Mouse (Mus musculus): ENCODE measurements at regions not wholly inside any gene's neighbourhood (a gene's known extent, or its start where the extent isn't known, plus 50 kb on each side); places are given as distances from the start of the nearest gene placed in this dataset.
A peak's percentile ranks its signal among the peaks of the same experiment; 100 is the strongest.

DNA sequence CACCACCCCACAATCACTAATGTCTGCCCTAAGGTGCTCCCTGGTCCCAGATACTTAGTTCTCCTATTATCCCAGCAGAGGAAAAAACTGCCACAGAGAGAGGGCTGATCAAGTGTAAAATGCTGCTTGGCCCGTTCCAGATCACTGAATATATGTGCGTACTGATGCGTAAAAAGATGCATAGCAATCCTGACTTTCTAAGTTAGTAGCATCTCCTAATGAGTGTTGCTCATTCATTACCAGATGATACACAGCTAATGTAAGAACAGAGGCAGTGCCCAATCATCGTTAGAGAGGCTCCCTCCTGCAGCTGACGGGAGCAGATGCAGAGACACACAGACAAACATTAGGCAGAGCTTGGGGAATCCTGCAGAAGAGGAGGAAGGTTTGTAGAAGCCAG is 177.6 kb upstream of the Tcf21 start:
- Histone ChIP-seq H3K36me3 (no peaks in the 10 kb centered on the region), H3K27me3 (no peaks in the 10 kb centered on the region)
- ATAC-seq (ENCODE audit: low read depth), result no peak

DNA sequence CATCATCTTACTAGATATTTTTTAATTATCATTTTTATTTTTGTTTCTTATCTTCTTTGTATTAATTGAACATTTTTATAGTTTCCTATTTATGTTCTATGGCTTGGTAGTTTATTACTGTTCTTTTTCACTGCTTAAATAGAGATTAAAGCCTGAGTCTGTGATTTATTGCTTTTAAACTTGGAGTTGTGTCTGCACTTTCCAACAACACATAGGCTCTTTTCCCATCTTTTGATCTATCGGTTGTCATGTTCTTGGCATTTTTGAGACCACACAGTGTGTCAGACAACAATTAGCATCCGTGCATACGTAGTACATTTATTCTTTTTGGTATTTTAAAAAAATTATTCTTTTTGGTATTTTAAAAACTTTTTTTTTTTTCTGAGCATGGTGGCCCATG is 173.2 kb upstream of the Tcf21 start:
- Histone ChIP-seq H3K4me1 (replicated peaks) (no peaks in the 10 kb centered on the region), H3K27me3 (no peaks in the 10 kb centered on the region), H3K36me3 (no peaks in the 10 kb centered on the region), H3K9ac (no peak overlapping the region), H3K4me3 (replicated peaks) (no peak overlapping the region), H3K27ac (no peak overlapping the region), H3K4me2 (no peak overlapping the region), H3K9me3 (replicated peaks) (no peaks in the 10 kb centered on the region)
- no peak for DNase-seq
- ATAC-seq (ENCODE audit: low read depth), result no peak
- 73% methylated on average over 3 of the region's 3 CpGs for WGBS (ENCODE audit: insufficient replicate concordance)

More for the DNA sequence above, 177.6 kb upstream of the Tcf21 start:
- no peak for DNase-seq
- Histone ChIP-seq H3K4me2 (no peak overlapping the region), H3K9ac (no peak overlapping the region), H3K4me1 (replicated peaks) (no peaks in the 10 kb centered on the region), H3K27ac (no peak overlapping the region), H3K4me3 (replicated peaks) (no peak overlapping the region), H3K9me3 (replicated peaks) (no peaks in the 10 kb centered on the region)
- WGBS (ENCODE audit: insufficient replicate concordance), result 83% methylated on average over 5 of the region's 5 CpGs

DNA sequence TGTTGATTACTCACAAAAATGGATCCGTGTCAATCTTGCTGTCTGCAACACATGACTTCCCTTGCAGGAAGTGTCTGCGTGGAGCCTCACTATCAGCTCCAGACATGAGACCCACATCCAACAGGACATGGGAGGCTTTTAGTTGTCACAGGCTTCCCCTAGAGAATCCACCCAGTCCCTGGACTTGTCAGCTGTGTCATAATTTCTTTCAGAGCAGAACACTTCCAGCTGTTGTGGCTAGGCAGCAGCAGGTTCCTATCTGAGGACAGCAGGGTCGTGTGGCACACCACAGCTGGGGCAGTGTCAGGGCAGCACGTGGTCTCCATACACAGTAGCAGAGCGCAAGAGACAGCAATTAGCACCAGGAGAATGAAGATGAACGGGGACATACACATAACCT is 161.8 kb upstream of the Tcf21 start:
- DNase-seq (no peak), ATAC-seq (ENCODE audit: low read depth) (peak; percentile 41; the same call in 1 of the 2 replicates)
- H3K36me3 ChIP-seq, result no peaks in the 10 kb centered on the region
- no peaks in the 10 kb centered on the region for H3K4me1 ChIP-seq (replicated peaks)
- WGBS (ENCODE audit: insufficient replicate concordance), result 15% methylated on average over 6 of the region's 6 CpGs
- H3K27me3 ChIP-seq, result no peaks in the 10 kb centered on the region
- no peak overlapping the region for H3K4me3 ChIP-seq (replicated peaks)
- H3K9ac ChIP-seq, result no peak overlapping the region
- H3K4me2 ChIP-seq, result no peak overlapping the region
- no peak overlapping the region for H3K27ac ChIP-seq
- H3K9me3 ChIP-seq (replicated peaks), result no peaks in the 10 kb centered on the region

DNA sequence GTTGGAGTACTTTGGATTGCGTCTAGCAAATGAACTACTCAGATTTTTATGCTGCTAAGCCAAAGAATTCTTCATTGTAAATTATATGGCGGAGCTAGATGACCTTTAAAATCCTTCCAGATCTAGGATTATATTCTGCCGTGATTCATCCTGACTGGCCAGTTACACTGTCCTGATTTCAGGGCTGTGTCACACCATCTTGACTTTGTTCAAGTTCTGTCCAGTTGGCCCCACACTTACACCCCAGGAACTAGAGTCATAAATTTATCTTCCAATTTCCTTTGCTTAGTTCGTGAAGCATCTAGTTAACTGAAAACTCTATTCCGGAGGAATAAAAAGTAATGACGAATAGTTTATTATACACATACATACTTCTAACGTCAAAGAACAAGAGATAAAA is 158.5 kb upstream of the Tcf21 start:
- Histone ChIP-seq H3K9ac (no peak overlapping the region), H3K9me3 (replicated peaks) (no peaks in the 10 kb centered on the region), H3K4me3 (replicated peaks) (no peak overlapping the region), H3K36me3 (no peaks in the 10 kb centered on the region), H3K27me3 (no peaks in the 10 kb centered on the region), H3K4me1 (replicated peaks) (no peaks in the 10 kb centered on the region), H3K27ac (no peak overlapping the region), H3K4me2 (no peak overlapping the region)
- DNase-seq (no peak), ATAC-seq (ENCODE audit: low read depth) (no peak)
- 72% methylated on average over 7 of the region's 7 CpGs for WGBS (ENCODE audit: insufficient replicate concordance)

DNA sequence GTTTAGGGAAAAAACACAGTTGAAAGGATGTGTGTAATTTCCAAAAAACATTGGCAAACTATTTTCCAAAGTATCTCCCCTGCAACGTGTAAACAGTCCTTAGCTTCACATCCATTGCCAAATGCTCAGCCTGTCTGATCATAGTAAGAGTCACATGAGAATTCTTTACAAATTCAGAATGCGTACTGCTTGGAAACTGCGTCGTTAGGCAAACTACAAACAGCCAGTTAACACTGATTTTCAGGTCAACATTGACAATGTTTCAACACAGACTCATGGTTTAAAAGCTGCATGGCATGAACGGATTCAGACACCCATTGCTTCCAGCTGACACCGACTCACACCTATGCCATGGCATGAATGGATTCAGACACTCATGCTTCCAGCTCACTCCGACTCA is 137.0 kb upstream of the Tcf21 start:
- no peak for ATAC-seq (ENCODE audit: low read depth)
- WGBS (ENCODE audit: insufficient replicate concordance), result 60% methylated on average over 7 of the region's 7 CpGs

DNA sequence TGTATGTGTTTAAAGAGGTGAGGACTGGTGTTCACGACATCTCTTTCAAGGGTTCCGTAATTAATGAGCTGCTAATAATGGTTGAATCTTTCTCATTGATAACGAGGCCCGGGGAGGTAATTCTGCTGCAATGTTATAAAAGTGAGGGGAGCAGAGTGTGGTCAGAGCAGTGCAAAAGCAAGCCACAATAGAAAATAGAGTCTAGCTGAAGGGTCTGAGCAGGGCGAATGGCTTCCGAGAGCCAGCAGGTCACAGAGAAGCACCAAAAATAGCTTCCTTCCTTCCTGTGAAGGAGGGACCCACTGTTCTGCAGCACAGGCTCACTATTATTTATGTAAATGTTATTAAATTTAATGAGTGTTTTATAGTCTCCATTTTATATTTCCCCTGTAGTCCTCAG is 133.3 kb upstream of the Tcf21 start:
- no peaks in the 10 kb centered on the region for H3K27me3 ChIP-seq
- no peaks in the 10 kb centered on the region for H3K9me3 ChIP-seq (replicated peaks)
- H3K4me2 ChIP-seq, result no peak overlapping the region
- ATAC-seq (ENCODE audit: low read depth) (no peak), DNase-seq (no peak)
- 61% methylated on average over 6 of the region's 6 CpGs for WGBS (ENCODE audit: insufficient replicate concordance)
- H3K9ac ChIP-seq, result no peak overlapping the region
- H3K4me3 ChIP-seq (replicated peaks), result no peak overlapping the region
- no peaks in the 10 kb centered on the region for H3K36me3 ChIP-seq
- H3K27ac ChIP-seq, result no peak overlapping the region
- no peaks in the 10 kb centered on the region for H3K4me1 ChIP-seq (replicated peaks)

More for the DNA sequence above, 137.0 kb upstream of the Tcf21 start:
- no peak overlapping the region for H3K9ac ChIP-seq
- no peak overlapping the region for H3K4me2 ChIP-seq
- H3K9me3 ChIP-seq (replicated peaks), result no peaks in the 10 kb centered on the region
- H3K27me3 ChIP-seq, result no peaks in the 10 kb centered on the region
- no peak overlapping the region for H3K27ac ChIP-seq
- no peaks in the 10 kb centered on the region for H3K4me1 ChIP-seq (replicated peaks)
- no peak overlapping the region for H3K4me3 ChIP-seq (replicated peaks)
- H3K36me3 ChIP-seq, result no peaks in the 10 kb centered on the region
- no peak for DNase-seq

DNA sequence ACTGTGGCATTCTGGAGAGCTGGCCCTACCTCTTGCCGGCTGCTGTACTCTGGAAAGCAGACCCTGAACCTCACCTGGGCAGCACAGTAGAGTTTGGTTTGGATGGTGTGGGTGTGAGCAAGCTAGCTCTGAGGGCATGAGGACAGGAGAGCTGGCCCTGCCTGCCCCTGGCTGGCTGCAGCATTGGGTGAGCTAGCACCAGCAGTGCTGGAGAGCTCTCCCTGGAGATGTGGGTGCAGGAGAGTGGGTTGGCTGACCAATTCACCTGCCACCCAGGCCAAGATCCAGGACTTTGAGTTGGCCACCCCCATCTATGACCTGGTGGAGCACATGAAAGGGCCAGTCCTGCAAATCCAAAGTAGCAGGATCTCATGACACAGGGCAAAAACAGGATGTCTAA is 124.3 kb upstream of the Tcf21 start:
- Histone ChIP-seq H3K27ac (no peak overlapping the region), H3K36me3 (no peaks in the 10 kb centered on the region), H3K4me1 (replicated peaks) (no peaks in the 10 kb centered on the region), H3K4me2 (no peak overlapping the region), H3K9ac (no peak overlapping the region), H3K27me3 (no peaks in the 10 kb centered on the region), H3K9me3 (replicated peaks) (no peaks in the 10 kb centered on the region), H3K4me3 (replicated peaks) (no peak overlapping the region)
- whole genome bisulfite sequencing (ENCODE audit: insufficient replicate concordance), result 67% methylated on average over 1 of the region's 1 CpGs
- ATAC-seq (ENCODE audit: low read depth), result no peak
- DNase-seq, result no peak

DNA sequence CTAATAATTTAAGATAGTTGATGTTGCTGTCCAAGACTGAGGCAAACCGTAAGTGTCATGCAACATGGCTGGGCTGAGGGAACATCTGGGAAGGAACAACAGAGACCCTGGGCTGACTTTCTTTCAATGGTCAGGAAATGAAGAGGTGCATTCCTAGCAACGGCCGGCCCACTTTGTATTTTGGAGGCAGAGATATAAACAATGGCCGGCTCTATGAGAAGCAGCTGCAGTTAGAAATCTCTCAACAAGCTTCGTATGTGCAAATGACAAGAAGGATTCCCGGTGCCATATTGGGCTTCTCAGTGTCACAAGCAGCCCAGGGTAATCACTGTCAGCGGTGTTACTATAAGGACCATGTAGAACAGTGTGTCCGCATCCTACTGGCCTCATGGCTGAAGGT is 108.0 kb upstream of the Tcf21 start:
- H3K4me2 ChIP-seq, result no peak overlapping the region
- H3K9ac ChIP-seq, result no peak overlapping the region
- no peak overlapping the region for H3K27ac ChIP-seq
- H3K4me3 ChIP-seq (replicated peaks), result no peak overlapping the region
- no peaks in the 10 kb centered on the region for H3K27me3 ChIP-seq
- H3K36me3 ChIP-seq, result no peaks in the 10 kb centered on the region
- H3K4me1 ChIP-seq (replicated peaks), result no peaks in the 10 kb centered on the region
- DNase-seq (no peak), ATAC-seq (ENCODE audit: low read depth) (no peak)
- WGBS (ENCODE audit: insufficient replicate concordance), result 71% methylated on average over 8 of the region's 8 CpGs
- H3K9me3 ChIP-seq (replicated peaks), result no peaks in the 10 kb centered on the region

DNA sequence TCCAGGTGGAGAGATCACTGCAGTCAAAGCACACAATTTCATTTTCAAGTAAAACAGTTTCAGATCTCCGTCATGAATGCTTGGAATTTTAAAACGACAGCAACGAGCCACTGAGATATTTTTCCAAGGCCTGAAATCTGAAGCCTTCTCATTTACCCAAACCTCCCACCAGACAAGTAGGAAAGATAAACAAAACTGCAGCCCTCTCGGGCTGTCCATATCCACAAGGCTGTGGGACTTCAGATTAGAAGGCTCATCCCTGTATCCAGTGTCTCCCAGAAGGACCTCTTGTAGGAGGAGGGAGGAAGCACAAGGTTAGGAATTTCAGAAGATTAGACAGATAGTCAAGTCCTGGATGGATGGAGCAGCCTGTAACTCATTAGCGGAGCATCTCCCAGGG is 106.1 kb upstream of the Tcf21 start:
- Histone ChIP-seq H3K4me1 (replicated peaks) (no peaks in the 10 kb centered on the region), H3K4me2 (no peak overlapping the region), H3K27me3 (no peaks in the 10 kb centered on the region), H3K9ac (no peak overlapping the region), H3K36me3 (no peaks in the 10 kb centered on the region), H3K9me3 (replicated peaks) (no peaks in the 10 kb centered on the region), H3K4me3 (replicated peaks) (no peak overlapping the region), H3K27ac (no peak overlapping the region)
- 51% methylated on average over 5 of the region's 5 CpGs for WGBS (ENCODE audit: insufficient replicate concordance)
- DNase-seq (no peak), ATAC-seq (ENCODE audit: low read depth) (no peak)

DNA sequence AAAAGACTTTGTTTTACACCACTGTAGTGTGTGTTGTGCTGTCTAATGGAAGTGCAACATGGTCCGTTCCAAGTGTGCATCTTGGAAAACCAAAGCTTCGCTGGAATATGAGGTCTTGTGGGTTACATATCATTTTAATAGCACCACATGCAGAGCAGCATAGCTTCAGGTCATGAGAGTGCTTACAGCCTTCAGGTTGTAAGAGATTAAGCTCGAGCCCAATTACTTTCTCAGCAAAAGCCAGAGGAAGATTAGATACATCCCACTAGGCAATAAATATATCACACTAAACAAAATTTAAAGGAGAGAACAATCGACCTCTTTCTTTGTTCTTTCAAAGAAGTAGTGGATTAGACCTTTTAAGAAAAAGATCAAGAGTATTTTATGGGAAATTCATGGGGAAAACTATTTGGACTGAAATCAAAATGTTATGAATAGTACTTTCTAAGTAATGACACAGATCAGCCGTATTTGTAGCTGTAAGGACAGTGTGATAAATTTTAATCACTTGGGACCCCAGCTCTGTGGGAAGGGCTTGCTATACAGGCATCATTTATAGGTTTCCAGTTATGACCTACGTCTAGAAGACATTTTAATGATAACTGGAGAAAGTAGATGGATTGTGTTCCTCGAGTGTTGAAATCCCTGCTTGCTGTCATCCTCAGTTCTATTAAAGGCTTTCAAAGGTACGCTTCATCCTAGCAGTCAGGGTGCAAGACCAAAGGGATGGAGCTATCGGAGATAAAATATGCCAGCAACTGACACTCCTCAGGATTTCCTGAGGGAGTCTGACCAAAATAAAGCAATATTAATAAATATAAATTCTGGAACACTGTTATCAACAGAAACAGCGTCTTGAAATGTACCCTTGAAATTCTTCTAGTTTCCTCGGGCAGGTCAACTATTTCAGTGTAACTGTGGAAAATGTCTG is 101.3 kb upstream of the Tcf21 start:
- no peak for DNase-seq
- no peaks in the 10 kb centered on the region for H3K4me1 ChIP-seq (replicated peaks)
- H3K9me3 ChIP-seq (replicated peaks), result no peaks in the 10 kb centered on the region
- no peak overlapping the region for H3K9ac ChIP-seq
- ATAC-seq (ENCODE audit: low read depth), result no peak
- WGBS (ENCODE audit: insufficient replicate concordance), result 52% methylated on average over 11 of the region's 11 CpGs
- no peak overlapping the region for H3K27ac ChIP-seq
- H3K36me3 ChIP-seq, result no peaks in the 10 kb centered on the region
- H3K27me3 ChIP-seq, result no peaks in the 10 kb centered on the region
- H3K4me2 ChIP-seq, result no peak overlapping the region
- H3K4me3 ChIP-seq (replicated peaks), result no peak overlapping the region

DNA sequence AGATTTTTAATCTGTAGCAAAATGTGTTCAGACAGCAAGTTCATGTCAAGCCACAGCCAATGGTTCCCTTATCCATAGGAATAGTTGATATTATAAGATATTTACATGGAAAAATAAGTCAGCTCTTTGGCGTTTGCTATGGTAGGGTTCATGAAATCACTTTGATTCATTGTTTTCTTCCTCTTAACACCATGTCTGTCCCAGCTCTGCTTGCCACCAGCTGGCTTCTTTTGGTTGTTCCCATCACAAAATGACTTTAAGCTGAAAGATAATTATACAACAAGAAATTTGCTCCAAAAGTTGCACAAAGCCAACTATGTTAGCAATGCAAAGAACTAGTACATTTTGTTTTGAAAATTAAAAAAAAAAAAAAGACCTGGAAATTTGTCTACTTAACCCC is 99.9 kb upstream of the Tcf21 start:
- Histone ChIP-seq H3K4me2 (no peak overlapping the region), H3K4me3 (replicated peaks) (no peak overlapping the region), H3K36me3 (no peaks in the 10 kb centered on the region), H3K9ac (no peak overlapping the region), H3K27ac (no peak overlapping the region), H3K9me3 (replicated peaks) (no peaks in the 10 kb centered on the region), H3K27me3 (no peaks in the 10 kb centered on the region), H3K4me1 (replicated peaks) (no peaks in the 10 kb centered on the region)
- WGBS (ENCODE audit: insufficient replicate concordance), result 44% methylated on average over 1 of the region's 1 CpGs
- ATAC-seq (ENCODE audit: low read depth) (no peak), DNase-seq (no peak)

DNA sequence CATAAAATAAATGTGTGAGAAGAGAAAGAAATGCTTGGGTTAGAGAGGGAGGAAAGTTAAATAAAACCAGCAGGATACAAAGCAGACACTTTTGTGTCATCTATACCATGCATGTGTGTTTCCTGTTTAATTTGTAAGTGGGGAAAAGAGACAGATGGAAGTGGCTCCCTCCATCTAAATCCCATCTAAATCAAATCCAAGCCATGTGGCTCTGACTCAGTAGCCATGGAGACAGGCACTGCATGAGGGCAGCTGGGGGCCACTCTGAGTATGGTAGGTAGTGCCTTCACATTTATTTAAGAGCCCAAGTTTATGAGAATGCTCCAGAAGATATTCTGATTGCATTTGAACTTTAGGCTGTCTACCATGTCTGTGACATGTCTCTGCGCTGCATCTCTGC is 97.8 kb upstream of the Tcf21 start:
- no peak for ATAC-seq (ENCODE audit: low read depth)
- Histone ChIP-seq H3K4me1 (replicated peaks) (no peaks in the 10 kb centered on the region), H3K4me3 (replicated peaks) (no peak overlapping the region), H3K9me3 (replicated peaks) (no peaks in the 10 kb centered on the region), H3K27me3 (no peaks in the 10 kb centered on the region), H3K9ac (no peak overlapping the region), H3K4me2 (no peak overlapping the region), H3K27ac (no peak overlapping the region), H3K36me3 (no peaks in the 10 kb centered on the region)
- no peak for DNase-seq
- 90% methylated on average over 1 of the region's 1 CpGs for WGBS (ENCODE audit: insufficient replicate concordance)

All from liver, embryonic 13.5 days (tissue).